Mouse (Mus musculus) liver, embryonic 11.5 days (tissue): Measurements from ENCODE around the gene Tmem102. TPM values are rescaled to one million over a fixed set of nuclear protein-coding genes. Genes with fewer than 3 reads are reported as not detected.

Experiments used
- ATAC-seq: fragments of 200-750 bp; cut with Nextera tagmentation; replicated peaks from 2 replicates; pipeline ENCODE4 v1.8.0; 2017; ENCODE audit warnings: moderate number of reproducible peaks, mild to moderate bottlenecking, moderate TSS enrichment, moderate library complexity; ENCODE audit not compliant: low FRiP score
- DNase-seq: peaks from one replicate; pipeline ENCODE4 v3.0.0-alpha.2; 2017; ENCODE audit warnings: low spot score
- H3K27ac ChIP-seq: fragments of 300-500 bp; sonication (generic); 2 replicates; pipeline ENCODE4 v1.5.1; 2014; ENCODE audit warnings: mild to moderate bottlenecking, low read depth, low read length, control low read depth
- H3K27me3 ChIP-seq: fragments of 300-500 bp; sonication (generic); replicated peaks from 2 replicates; pipeline ENCODE4 v1.6.1; 2014; ENCODE audit warnings: low read length, mixed read lengths; ENCODE audit not compliant: control insufficient read depth, insufficient read depth
- H3K36me3 ChIP-seq: fragments of 300-500 bp; sonication (generic); 2 replicates; pipeline ENCODE4 v1.6.1; 2014; ENCODE audit warnings: mild to moderate bottlenecking, low read length, moderate library complexity, mixed read lengths; ENCODE audit not compliant: control insufficient read depth, insufficient read depth
- H3K4me1 ChIP-seq: fragments of 300-500 bp; sonication (generic); replicated peaks from 2 replicates; pipeline ENCODE4 v1.6.1; 2014; ENCODE audit warnings: low read length, mixed read lengths; ENCODE audit not compliant: control insufficient read depth, insufficient read depth
- H3K4me2 ChIP-seq: fragments of 300-500 bp; sonication (generic); 2 replicates; pipeline ENCODE4 v1.6.1; 2014; ENCODE audit warnings: mild to moderate bottlenecking, control low read depth, moderate library complexity
- H3K4me3 ChIP-seq: fragments of 300-500 bp; sonication (generic); 2 replicates; pipeline ENCODE4 v1.5.1; 2014; ENCODE audit warnings: low read depth, low read length, control low read depth
- H3K9ac ChIP-seq: fragments of 300-500 bp; sonication (generic); 2 replicates; pipeline ENCODE4 v1.6.1; 2014; ENCODE audit warnings: low read depth, low read length, control low read depth
- H3K9me3 ChIP-seq: fragments of 300-500 bp; sonication (generic); 2 replicates; pipeline ENCODE4 v1.6.1; 2016; ENCODE audit warnings: low read length, inconsistent platforms, mixed read lengths; ENCODE audit not compliant: control insufficient read depth
- WGBS: fragments of 180-500 bp; shearing (Covaris S2); extraction: QIAGEN DNeasy Blood & Tissue Kit; methylation state at CpG from one replicate; pipeline ENCODE4 v1.1.7; 2014; 5-methylcytosine and 5-hydroxymethylcytosine counted together
- polyA plus RNA-seq: library from polyadenylated mRNA; unstranded; fragments of >200 nt; fragmentation: Nextera tagmentation; extraction: Ambion mirVana; gene quantifications from 2 replicates; pipeline ENCODE4 v1.2.1, GENCODE M21; 2014

Gene Tmem102
- polyA plus RNA-seq, 1 experiment from 2014 or later: 1.2 TPM

DNA sequence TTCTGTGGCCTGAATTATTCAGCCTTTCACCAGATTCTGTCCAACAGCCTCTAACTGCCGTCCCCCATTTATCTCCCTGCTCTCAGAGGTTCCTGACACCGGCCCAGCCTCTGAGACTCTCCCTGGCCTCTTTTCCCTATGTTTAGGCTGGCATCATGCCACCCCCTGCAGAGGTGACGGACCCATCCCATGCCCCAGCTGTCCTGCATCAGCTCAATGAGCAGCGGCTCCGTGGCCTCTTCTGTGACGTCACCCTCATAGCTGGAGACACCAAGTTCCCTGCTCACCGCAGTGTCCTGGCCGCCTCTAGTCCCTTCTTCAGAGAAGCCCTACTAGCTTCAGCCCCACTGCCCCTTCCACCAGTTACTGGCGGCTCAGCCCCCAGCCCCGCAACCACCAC is 29.7 kb downstream of the Tmem102 start:
- Histone ChIP-seq H3K4me2 (no peak overlapping the region), H3K9ac (no peak overlapping the region), H3K27me3 (peaks cover 40% of the 10 kb centered on the region), H3K27ac (no peak overlapping the region), H3K9me3 (no peaks in the 10 kb centered on the region), H3K36me3 (no peaks in the 10 kb centered on the region), H3K4me3 (no peak overlapping the region), H3K4me1 (no peaks in the 10 kb centered on the region)
- DNase-seq: no peak
- WGBS: 64% methylated on average over 10 of the region's 10 CpGs
- ATAC-seq: no peak

DNA sequence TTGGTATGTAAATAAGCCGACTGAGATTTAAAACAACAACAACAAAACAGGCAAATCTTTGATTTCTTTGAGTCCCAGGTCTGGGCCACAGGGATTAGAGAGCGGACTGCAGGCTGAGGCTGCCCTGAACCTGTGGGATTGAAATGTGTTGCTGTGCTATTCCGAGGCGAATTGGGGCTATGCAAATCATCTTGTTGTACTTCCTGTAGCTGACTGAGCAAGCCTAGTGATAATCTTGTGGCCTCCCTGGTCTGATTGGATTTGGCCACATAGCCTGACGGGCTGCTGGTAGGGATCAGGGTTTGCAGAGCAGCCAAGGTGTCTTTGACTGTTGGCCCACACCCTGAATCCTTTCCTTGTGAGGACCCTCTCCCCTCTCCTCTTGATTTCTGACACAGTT is 30.5 kb downstream of the Tmem102 start:
- H3K9me3 ChIP-seq: no peaks in the 10 kb centered on the region
- peaks cover 32% of the 10 kb centered on the region for H3K27me3 ChIP-seq
- DNase-seq (no peak), ATAC-seq (no peak)
- 43% methylated on average over 5 of the region's 5 CpGs for WGBS
- H3K27ac ChIP-seq: no peak overlapping the region
- H3K4me3 ChIP-seq: no peak overlapping the region
- H3K4me2 ChIP-seq: no peak overlapping the region
- no peak overlapping the region for H3K9ac ChIP-seq
- no peaks in the 10 kb centered on the region for H3K4me1 ChIP-seq
- H3K36me3 ChIP-seq: no peaks in the 10 kb centered on the region

DNA sequence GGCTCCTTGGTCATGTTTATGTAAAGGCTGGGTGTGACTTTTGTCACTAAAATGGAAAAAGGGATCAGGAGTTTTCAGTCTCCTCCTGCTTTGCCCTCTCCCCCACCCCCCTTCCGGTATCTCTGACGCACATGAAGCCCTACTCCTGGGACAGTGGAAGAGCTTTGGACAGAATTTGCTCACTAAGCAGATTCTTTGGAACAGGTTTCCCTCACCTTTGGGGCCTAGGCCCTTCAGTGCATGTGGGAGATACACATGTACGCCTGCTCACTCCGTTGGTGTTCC is 37.9 kb downstream of the Tmem102 start:
- peaks cover 14% of the 10 kb centered on the region for H3K4me1 ChIP-seq
- 64% methylated on average over 4 of the region's 4 CpGs for WGBS
- H3K27ac ChIP-seq: no peak overlapping the region
- no peaks in the 10 kb centered on the region for H3K36me3 ChIP-seq
- ATAC-seq: no peak
- H3K9me3 ChIP-seq: no peaks in the 10 kb centered on the region
- no peak overlapping the region; the same call in 1 of the 2 replicates for H3K9ac ChIP-seq
- DNase-seq: no peak
- H3K4me2 ChIP-seq: peak overlapping the region; percentile 96
- no peaks in the 10 kb centered on the region for H3K27me3 ChIP-seq
- H3K4me3 ChIP-seq: peak overlapping the region; percentile 87; the same call in 1 of the 2 replicates

DNA sequence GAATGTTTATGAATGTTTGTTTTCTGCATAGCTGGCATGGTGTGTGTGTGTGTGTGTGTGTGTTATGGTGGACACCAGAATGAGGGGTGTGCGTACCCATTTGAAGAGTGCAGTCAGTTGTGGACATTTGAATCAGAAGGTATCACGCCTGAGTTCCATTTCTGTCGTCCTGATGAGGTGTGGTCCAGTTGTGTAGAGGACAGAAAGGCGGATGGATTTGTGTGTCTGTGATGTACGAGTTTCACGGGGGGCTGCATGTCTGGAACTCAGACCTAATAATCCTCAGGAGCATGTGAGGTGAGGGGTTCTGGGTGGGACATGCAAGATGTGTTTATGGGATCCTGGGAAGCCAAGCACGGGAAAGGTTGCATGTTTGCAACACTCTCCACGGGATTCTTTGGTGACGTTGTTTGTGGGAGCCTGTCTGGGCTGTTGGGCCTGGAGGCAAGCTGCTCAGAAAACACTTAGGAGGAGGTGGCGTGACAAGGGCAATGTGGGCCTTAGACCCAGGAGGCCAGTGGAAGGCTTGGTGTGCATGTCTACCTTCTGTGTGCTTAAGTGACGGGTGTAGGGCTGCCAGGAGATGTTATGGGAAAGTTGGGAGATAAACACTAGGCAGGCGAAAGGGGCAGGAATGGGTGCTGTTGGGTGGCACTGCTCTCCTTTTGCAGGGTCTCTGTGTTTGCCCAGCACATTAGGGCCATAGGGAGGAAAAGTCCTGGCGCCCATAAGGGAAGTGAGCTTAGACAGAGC is 38.4 kb downstream of the Tmem102 start:
- Histone ChIP-seq H3K4me3 (peak overlapping the region; percentile 87), H3K27ac (no peak overlapping the region), H3K27me3 (no peaks in the 10 kb centered on the region), H3K36me3 (no peaks in the 10 kb centered on the region), H3K9me3 (no peaks in the 10 kb centered on the region), H3K4me1 (peaks cover 14% of the 10 kb centered on the region), H3K9ac (peak overlapping the region; percentile 7; the same call in 1 of the 2 replicates), H3K4me2 (peak overlapping the region; percentile 96)
- WGBS: 64% methylated on average over 13 of the region's 13 CpGs
- DNase-seq: no peak
- no peak for ATAC-seq

DNA sequence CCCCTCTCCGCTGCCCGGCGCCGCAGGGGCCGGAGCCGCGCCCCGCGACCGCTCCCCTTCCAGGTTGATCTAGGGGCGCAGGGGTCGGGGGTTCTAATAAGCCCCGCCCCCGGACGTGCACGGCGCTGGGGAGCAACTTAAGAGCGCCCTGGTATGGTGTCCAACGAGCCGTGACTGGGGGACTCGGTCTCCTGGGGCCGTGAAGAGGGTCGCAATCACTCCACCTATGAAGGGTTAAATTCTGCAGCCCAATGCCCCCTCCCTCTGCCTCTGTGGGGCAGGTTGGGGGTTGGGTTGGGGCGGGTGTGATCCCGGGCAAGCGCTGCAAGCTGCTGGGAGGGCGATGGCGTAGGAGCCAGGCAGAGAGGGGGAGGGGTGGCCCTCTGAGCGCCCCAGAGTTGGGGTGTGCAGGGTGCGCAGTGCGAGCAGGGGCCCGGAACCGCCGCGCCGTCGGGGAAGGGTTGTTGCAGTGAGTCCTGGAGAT is 39.3 kb downstream of the Tmem102 start:
- H3K9ac ChIP-seq: peak overlapping the region; percentile 89
- peak overlapping the region; percentile 85 for H3K27ac ChIP-seq
- no peaks in the 10 kb centered on the region for H3K36me3 ChIP-seq
- WGBS: 1% methylated on average over 29 of the region's 37 CpGs
- peak overlapping the region; percentile 96 for H3K4me2 ChIP-seq
- peaks cover 14% of the 10 kb centered on the region for H3K4me1 ChIP-seq
- H3K9me3 ChIP-seq: no peaks in the 10 kb centered on the region
- H3K4me3 ChIP-seq: peak overlapping the region; percentile 87
- ATAC-seq: peak; percentile 78
- peak; percentile 74 for DNase-seq
- no peaks in the 10 kb centered on the region for H3K27me3 ChIP-seq

DNA sequence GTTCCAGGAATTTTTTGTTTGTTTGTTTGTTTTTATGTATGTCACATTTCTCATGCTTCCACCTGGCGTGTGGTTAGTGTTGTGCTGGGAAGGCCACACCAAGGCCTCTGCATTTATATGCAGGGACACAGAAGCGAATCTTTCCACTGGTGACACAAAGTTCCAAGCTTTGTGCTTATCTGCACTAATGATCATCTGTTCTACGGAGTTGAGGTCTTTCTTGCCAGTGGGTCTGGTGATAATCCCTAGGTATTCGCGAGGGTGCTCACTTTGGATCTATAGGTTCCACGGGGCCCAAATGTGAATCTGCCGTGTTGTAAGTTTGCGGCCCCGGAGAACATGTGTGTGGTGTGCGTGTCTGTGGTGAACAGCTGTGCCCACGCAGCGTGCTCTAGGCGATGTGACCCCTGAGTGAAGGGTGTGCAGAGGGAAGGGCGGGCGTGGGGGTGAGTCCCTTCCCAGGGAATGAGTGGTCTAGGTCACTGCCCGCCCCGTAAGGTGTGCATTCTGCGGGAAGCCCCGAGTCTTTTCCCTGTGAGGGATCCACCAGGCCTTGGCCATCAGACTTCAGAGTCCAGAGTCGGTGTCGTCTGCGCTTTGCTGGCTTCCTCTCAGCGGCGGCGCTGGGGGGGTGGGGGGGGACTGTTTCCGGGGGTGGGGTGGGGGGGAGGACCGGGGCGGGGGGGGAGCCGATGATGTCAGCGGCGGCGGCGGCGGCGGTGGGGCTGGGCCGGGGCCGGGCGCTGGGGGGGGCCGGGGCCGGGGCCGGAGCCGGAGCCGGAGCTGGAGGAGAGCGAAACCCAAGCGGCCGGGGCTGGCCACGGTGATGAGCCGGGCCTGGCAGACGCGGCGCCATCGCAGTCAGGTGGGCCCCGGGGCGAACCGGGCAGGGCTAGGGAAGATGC is 40.0 kb downstream of the Tmem102 start, which contains the start of gene Zbtb4:
Zbtb4 (plus strand) TSS at position 692 of the 905 bp plus-strand sequence.
- ATAC-seq (peak; percentile 60), DNase-seq (no peak)
- Histone ChIP-seq H3K4me1 (peaks cover 17% of the 10 kb centered on the region), H3K9ac (peak within 1 kb of the TSS; percentile 89), H3K36me3 (no peaks in the 10 kb centered on the region), H3K9me3 (no peaks in the 10 kb centered on the region), H3K27me3 (no peaks in the 10 kb centered on the region), H3K4me2 (peak within 1 kb of the TSS; percentile 96), H3K27ac (peak within 1 kb of the TSS; percentile 85), H3K4me3 (peak within 1 kb of the TSS; percentile 87)
- WGBS: 27% methylated on average over 35 of the region's 55 CpGs

DNA sequence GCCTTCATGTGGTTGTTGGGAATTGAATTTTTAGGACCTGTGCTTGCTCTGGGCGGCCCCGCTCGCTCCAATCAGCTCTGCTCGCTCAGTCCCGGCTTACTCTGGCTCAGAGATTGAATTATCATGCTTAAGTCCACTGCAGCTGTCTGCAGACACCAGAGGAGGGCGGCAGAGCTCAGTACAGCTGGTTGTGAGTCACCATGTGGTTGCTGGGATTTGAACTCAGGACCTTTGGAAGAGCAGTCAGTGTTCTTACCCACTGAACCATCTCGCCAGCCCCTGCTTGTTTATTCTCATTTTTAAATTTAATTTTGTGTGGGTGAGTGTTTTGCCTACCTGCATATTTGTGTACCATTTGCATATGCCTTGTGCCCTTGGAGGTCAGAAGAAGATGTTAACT is 41.9 kb downstream of the Tmem102 start:
- H3K27ac ChIP-seq: no peak overlapping the region
- H3K4me1 ChIP-seq: peaks cover 26% of the 10 kb centered on the region
- WGBS: 65% methylated on average over 7 of the region's 7 CpGs
- no peaks in the 10 kb centered on the region for H3K36me3 ChIP-seq
- no peak overlapping the region for H3K4me3 ChIP-seq
- ATAC-seq (no peak), DNase-seq (no peak)
- no peak overlapping the region for H3K9ac ChIP-seq
- H3K4me2 ChIP-seq: no peak overlapping the region
- H3K27me3 ChIP-seq: no peaks in the 10 kb centered on the region
- H3K9me3 ChIP-seq: no peaks in the 10 kb centered on the region

DNA sequence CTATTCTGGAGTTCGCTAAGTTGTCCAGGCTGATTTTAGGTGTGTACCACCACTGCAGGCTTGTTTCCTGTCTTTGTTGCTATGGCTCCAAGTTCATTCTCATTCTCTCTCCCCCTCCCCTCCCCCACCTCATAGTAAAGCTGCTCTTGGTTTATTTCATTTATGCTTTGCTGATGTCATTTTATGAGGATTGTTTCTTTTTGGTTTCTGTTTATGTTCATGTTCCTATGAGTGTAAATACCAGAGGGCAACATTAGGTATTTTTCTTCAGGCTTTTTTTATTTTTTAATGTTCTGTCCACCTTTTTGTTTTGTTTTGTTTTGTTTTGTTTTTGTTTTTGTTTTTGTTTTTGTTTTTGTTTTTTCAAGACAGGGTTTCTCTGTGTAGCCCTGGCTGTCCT is 43.6 kb downstream of the Tmem102 start, which contains the start of gene Slc35g3:
Slc35g3 (minus strand) TSS at position 101 of the 400 bp plus-strand sequence.
- peaks cover 22% of the 10 kb centered on the region for H3K4me1 ChIP-seq
- DNase-seq: no peak
- no peak within 1 kb of the TSS for H3K4me3 ChIP-seq
- 63% methylated on average over 1 of the region's 1 CpGs for WGBS
- H3K27ac ChIP-seq: no peak within 1 kb of the TSS; the same call in 1 of the 2 replicates
- no peaks in the 10 kb centered on the region for H3K27me3 ChIP-seq
- peak within 1 kb of the TSS; percentile 27; the same call in 1 of the 2 replicates for H3K9ac ChIP-seq
- H3K9me3 ChIP-seq: no peaks in the 10 kb centered on the region
- H3K36me3 ChIP-seq: no peaks in the 10 kb centered on the region
- ATAC-seq: no peak
- no peak within 1 kb of the TSS for H3K4me2 ChIP-seq
